Mouse (Mus musculus) liver, adult 2 months (tissue): ENCODE results near the gene Ptges2. TPM values are rescaled to one million over a fixed set of nuclear protein-coding genes. Genes with fewer than 3 reads are reported as not detected.
A peak's percentile ranks its signal among the peaks of the same experiment; 100 is the strongest.

ENCODE experiments used
- DNase-seq: peaks from one replicate; pipeline ENCODE4 v3.0.0-alpha.2; 2011; ENCODE audit warnings: low read depth, low spot score; ENCODE audit errors: extremely low read depth
- H3K27ac ChIP-seq: fragments of 200-500 bp; replicated peaks from 2 replicates; pipeline ENCODE4 v1.5.1; 2012; ENCODE audit warnings: low read depth, mild to moderate bottlenecking, control low read depth, inconsistent platforms, low read length; ENCODE audit not compliant: insufficient read depth
- H3K27me3 ChIP-seq: fragments of 200-500 bp; 2 replicates; pipeline ENCODE4 v1.6.1; 2012; ENCODE audit warnings: mild to moderate bottlenecking, moderate library complexity, low read length, inconsistent platforms; ENCODE audit not compliant: control insufficient read depth, insufficient read depth
- H3K36me3 ChIP-seq: fragments of 200-500 bp; 2 replicates; pipeline ENCODE4 v1.6.1; 2012; ENCODE audit warnings: low read length, inconsistent platforms; ENCODE audit not compliant: control insufficient read depth, insufficient read depth
- H3K4me1 ChIP-seq: fragments of 200-500 bp; 2 replicates; pipeline ENCODE4 v1.6.1; 2011; ENCODE audit warnings: low read length; ENCODE audit not compliant: control insufficient read depth, insufficient read depth
- H3K4me3 ChIP-seq: fragments of 200-500 bp; 2 replicates; pipeline ENCODE4 v1.5.1; 2011; ENCODE audit warnings: low read depth, mild to moderate bottlenecking, control low read depth, low read length, moderate library complexity; ENCODE audit not compliant: insufficient read depth
- H3K79me2 ChIP-seq: fragments of 200-500 bp; 2 replicates; pipeline ENCODE4 v1.6.1; 2012; ENCODE audit warnings: inconsistent platforms, mild to moderate bottlenecking, low read length, moderate library complexity; ENCODE audit not compliant: control insufficient read depth, insufficient read depth
- H3K9ac ChIP-seq: fragments of 200-500 bp; 2 replicates; pipeline ENCODE4 v1.6.1; 2012; ENCODE audit warnings: low read depth, mild to moderate bottlenecking, control low read depth, inconsistent platforms, low read length
- CTCF ChIP-seq: fragments of 200-500 bp; IDR thresholded peaks from 2 replicates; pipeline ENCODE4 v1.5.1; 2011; ENCODE audit warnings: low read depth, low read length, control low read depth
- POLR2A ChIP-seq: fragments of 200-500 bp; IDR thresholded peaks from 2 replicates; pipeline ENCODE4 v1.6.1; 2011; ENCODE audit warnings: low read length, control low read depth; ENCODE audit not compliant: insufficient read depth; ENCODE audit errors: extremely low read depth
- WGBS: fragments of 180-500 bp; shearing (Covaris S2); methylation state at CpG from one replicate; pipeline ENCODE4 v1.1.7; 2018; 5-methylcytosine and 5-hydroxymethylcytosine counted together
- polyA plus RNA-seq: library from polyadenylated mRNA; depleted of rRNA; stranded (reverse); fragments of >200 nt; gene quantifications from 2 replicates; pipeline ENCODE4 v1.2.3, GENCODE M21; 2012
- total RNA-seq: library from RNA; depleted of rRNA; stranded (reverse); fragments of >200 nt; gene quantifications from 2 replicates; pipeline ENCODE4 v1.2.3, GENCODE M21; 2014

Gene Ptges2
- total and polyA plus RNA-seq, 2 experiments, result 24.4 to 30.7 TPM

- DNase-seq, result no peak
- Histone ChIP-seq H3K4me1 (no peaks in the 10 kb centered on the region), H3K9ac (peak within 1 kb of the TSS; percentile 73), H3K79me2 (no peaks in the 10 kb centered on the region), H3K4me3 (peak within 1 kb of the TSS; percentile 65), H3K36me3 (no peaks in the 10 kb centered on the region), H3K27me3 (peaks cover 12% of the 10 kb centered on the region; the same call in 1 of the 2 replicates), H3K27ac (no peak within 1 kb of the TSS)
- 5% methylated on average over 34 of the region's 52 CpGs for WGBS
- TF ChIP-seq POLR2A (no peak), CTCF (no peak)
Measured at GRCm38 (mm10) chr2:32352151-32353006, 43.3 kb upstream of the Ptges2 start, which contains the start of gene Ciz1. Gene Ciz1, plus strand, starts transcription at chr2:32352327.

GRCm38 (mm10) chr2:32353007-32353542 is 42.6 kb upstream of the Ptges2 start, which contains the start of gene Dnm1:
Gene Dnm1, minus strand, starts transcription at chr2:32353338.
- peak; percentile 45 for DNase-seq
- H3K27me3 ChIP-seq, result peaks cover 12% of the 10 kb centered on the region; the same call in 1 of the 2 replicates
- H3K36me3 ChIP-seq, result no peaks in the 10 kb centered on the region
- peak within 1 kb of the TSS; percentile 65 for H3K4me3 ChIP-seq
- peak within 1 kb of the TSS; percentile 73 for H3K9ac ChIP-seq
- no peak within 1 kb of the TSS for H3K27ac ChIP-seq
- TF ChIP-seq POLR2A, result no peak
- TF ChIP-seq CTCF, result peak; percentile 85
- no peaks in the 10 kb centered on the region for H3K4me1 ChIP-seq
- under 1% methylated on average over 63 of the region's 63 CpGs for WGBS
- H3K79me2 ChIP-seq, result no peaks in the 10 kb centered on the region

GRCm38 (mm10) chr2:32353836-32354235 is 41.9 kb upstream of the Ptges2 start:
- 54% methylated on average over 6 of the region's 6 CpGs for WGBS
- DNase-seq, result no peak
- Histone ChIP-seq H3K27ac (no peak overlapping the region), H3K4me3 (no peak overlapping the region), H3K79me2 (no peaks in the 10 kb centered on the region), H3K27me3 (peaks cover 12% of the 10 kb centered on the region; the same call in 1 of the 2 replicates), H3K4me1 (no peaks in the 10 kb centered on the region), H3K9ac (no peak overlapping the region), H3K36me3 (no peaks in the 10 kb centered on the region)
- TF ChIP-seq CTCF (no peak), POLR2A (no peak)

GRCm38 (mm10) chr2:32354336-32354895 is 41.3 kb upstream of the Ptges2 start:
- H3K27ac ChIP-seq, result no peak overlapping the region
- no peak for TF ChIP-seq CTCF
- no peak for TF ChIP-seq POLR2A
- no peak overlapping the region for H3K9ac ChIP-seq
- no peaks in the 10 kb centered on the region for H3K4me1 ChIP-seq
- H3K79me2 ChIP-seq, result no peaks in the 10 kb centered on the region
- peaks cover 12% of the 10 kb centered on the region; the same call in 1 of the 2 replicates for H3K27me3 ChIP-seq
- DNase-seq, result no peak
- 85% methylated on average over 3 of the region's 3 CpGs for WGBS
- no peaks in the 10 kb centered on the region for H3K36me3 ChIP-seq
- H3K4me3 ChIP-seq, result no peak overlapping the region

- H3K27me3 ChIP-seq, result peaks cover 12% of the 10 kb centered on the region; the same call in 1 of the 2 replicates
- H3K36me3 ChIP-seq, result no peaks in the 10 kb centered on the region
- no peaks in the 10 kb centered on the region for H3K4me1 ChIP-seq
- H3K9ac ChIP-seq, result no peak overlapping the region
- TF ChIP-seq POLR2A (no peak), CTCF (no peak)
- H3K4me3 ChIP-seq, result no peak overlapping the region
- no peak for DNase-seq
- 84% methylated on average over 10 of the region's 10 CpGs for WGBS
- no peak overlapping the region for H3K27ac ChIP-seq
- H3K79me2 ChIP-seq, result no peaks in the 10 kb centered on the region
Measured at GRCm38 (mm10) chr2:32356216-32356615, 39.5 kb upstream of the Ptges2 start.
